In genomic region chr1:55404439-55404838, GRCm38 (mm10) we compare ENCODE assay signal across 9 mouse cellular contexts. TPM values are rescaled to one million over a fixed set of nuclear protein-coding genes. Genes with fewer than 3 reads are reported as not detected.
DNase-seq lines count a peak whose midpoint lies in the region; ATAC-seq and TF ChIP-seq lines count a peak whose summit lies in the region.
"Had no signal": no experiment of that assay in that cellular context is flagged by ENCODE, and none has a peak within 500 bp of the region (broad histone marks: within the 10 kb centered on the region; RNA-seq: fewer than 3 reads in every experiment).

No protein-coding gene starts in this region.

- ATAC-seq in limb, embryonic 11.5 days (ENCODE audit: insufficient number of reproducible peaks, low FRiP score, low TSS enrichment, low read depth) = no peak

- H3K27me3 ChIP-seq in limb, embryonic 11.5 days (ENCODE audit: control insufficient read depth, insufficient read depth, low read length) = 0 out of 2 replicates have a peak, but pooled peaks cover 2% of the 10 kb centered on the region
- H3K27me3 ChIP-seq in myocyte (ENCODE audit: control insufficient read depth, insufficient read depth, insufficient read length) = no peaks in the 10 kb centered on the region

- no peaks in the 10 kb centered on the region for H3K9me3 ChIP-seq in limb, embryonic 11.5 days (ENCODE audit: control insufficient read depth, low read length)

- TF ChIP-seq POLR2A in myocyte (IDR thresholded peaks at IDR 0.05; ENCODE audit: insufficient read length, low read depth) = no peak

- no peak overlapping the region for H3K4me2 ChIP-seq in limb, embryonic 11.5 days (ENCODE audit: low read depth, severe bottlenecking)
- peak overlapping the region; percentile 95 for H3K4me2 ChIP-seq in myocyte (ENCODE audit: low read depth)

- DNase-seq in spleen, postnatal 10 days (ENCODE audit: low spot score in 2 of 2) = peak; percentile 6 to 41
- no peak for DNase-seq in spleen, adult 12 weeks (ENCODE audit: low spot score)
- DNase-seq in c-Kit-positive CD71-negative TER-119-negative erythroid progenitor cells, embryonic 14.5 days (ENCODE audit: low read depth) = peak; percentile 60
- DNase-seq in frontal cortex, postnatal 10 days (ENCODE audit: low spot score in 2 of 2) = peak; percentile 26 to 52
- peak; percentile 61 to 70 for DNase-seq in kidney, adult 8-10 months
- peak; percentile 56 for DNase-seq in limb, embryonic 11.5 days (ENCODE audit: low spot score)
- DNase-seq in thymus, postnatal 10 days (ENCODE audit: low spot score in 2 of 2) = peak; percentile 49 to 78

- H3K9ac ChIP-seq in limb, embryonic 11.5 days (ENCODE audit: low read length) = no peak overlapping the region

- H3K79me2 ChIP-seq in myocyte (ENCODE audit: control insufficient read depth, insufficient read depth) = no peaks in the 10 kb centered on the region

- H3K4me1 ChIP-seq in limb, embryonic 11.5 days (ENCODE audit: control insufficient read depth, insufficient read depth, low read length) = no peaks in the 10 kb centered on the region

- WGBS in limb, embryonic 11.5 days = 2% methylated on average over 3 of the region's 3 CpGs

- no peak overlapping the region for H3ac ChIP-seq in myocyte (ENCODE audit: control insufficient read depth, insufficient read length)

- no peak overlapping the region for H3K27ac ChIP-seq in limb, embryonic 11.5 days (replicated peaks; ENCODE audit: low read depth, low read length)

- no peak overlapping the region for H3K4me3 ChIP-seq in limb, embryonic 11.5 days (ENCODE audit: low read depth, low read length)
- no peak overlapping the region for H3K4me3 ChIP-seq in myocyte
- H3K4me3 ChIP-seq: erythroblast, embryonic 14.5 days had no signal

- H3K36me3 ChIP-seq in limb, embryonic 11.5 days (ENCODE audit: control insufficient read depth, insufficient read depth, low read length) = no peaks in the 10 kb centered on the region
- no peaks in the 10 kb centered on the region for H3K36me3 ChIP-seq in myocyte (ENCODE audit: control insufficient read depth, insufficient read depth)

TF ChIP-seq in myocyte, 11 proteins besides CTCF, POLR2A, EP300 and RAD21:
- TF ChIP-seq MAX (IDR thresholded peaks at IDR 0.05; ENCODE audit: low read depth) (no peak), SRF (IDR thresholded peaks at IDR 0.05; ENCODE audit: control insufficient read depth, insufficient read length, low read depth) (no peak), CEBPB (IDR thresholded peaks at IDR 0.05; ENCODE audit: insufficient read depth, poor library complexity, severe bottlenecking) (no peak), TCF3 (IDR thresholded peaks at IDR 0.05; ENCODE audit: insufficient read length, low read depth) (no peak), REST (IDR thresholded peaks at IDR 0.05; ENCODE audit: insufficient read depth, insufficient read length) (no peak), MYOD1 (IDR thresholded peaks at IDR 0.05; ENCODE audit: control insufficient read depth in 1 of 3, insufficient read length in 2 of 3, low read depth in 2 of 3) (no peak), USF1 (IDR thresholded peaks at IDR 0.05; ENCODE audit: low read depth) (no peak), POLR2AphosphoS2 (IDR thresholded peaks at IDR 0.05; ENCODE audit: insufficient read length, low read depth) (no peak)

RNA-seq across cellular contexts. Expression of gene Plcl1, which starts 1.3 kb away (rescaled TPM):
- 1.1 and 1.2 TPM in 2 replicates for polyA plus RNA-seq in limb, embryonic 11.5 days (2014; fragmentation: Nextera tagmentation; extraction: Ambion mirVana)
- 1.00 TPM for polyA plus RNA-seq in myocyte (2012; fragmentation: generic; extraction: Trizol)
- polyA plus RNA-seq: erythroblast, embryonic 14.5 days had no signal

RNA-seq across cellular contexts. Expression of gene Boll, which starts 41.2 kb away (rescaled TPM):
- polyA plus RNA-seq in limb, embryonic 11.5 days (2014; fragmentation: Nextera tagmentation; extraction: Ambion mirVana) = 0.43 TPM in 1 of 2 replicates, not detected in the other
- polyA plus RNA-seq in myocyte (2012; fragmentation: generic; extraction: Trizol) = not detected
- polyA plus RNA-seq: erythroblast, embryonic 14.5 days had no signal
